Mouse (Mus musculus) liver, embryonic 15.5 days (tissue): ENCODE measurements at regions not wholly inside any gene's neighbourhood (a gene's known extent, or its start where the extent isn't known, plus 50 kb on each side); places are given as distances from the start of the nearest gene placed in this dataset.

Experiments used
- ATAC-seq: fragments of 200-750 bp; cut with Nextera tagmentation; 2 replicates; pipeline ENCODE4 v1.8.0; 2017; ENCODE audit warnings: moderate number of reproducible peaks, mild to moderate bottlenecking, moderate library complexity; ENCODE audit not compliant: insufficient read depth
- H3K27ac ChIP-seq: fragments of 300-500 bp; sonication (generic); replicated peaks from 2 replicates; pipeline ENCODE4 v1.5.1; 2015; ENCODE audit warnings: mild to moderate bottlenecking, inconsistent platforms
- H3K27me3 ChIP-seq: fragments of 300-500 bp; sonication (generic); 2 replicates; pipeline ENCODE4 v1.6.1; 2015; ENCODE audit warnings: mild to moderate bottlenecking, inconsistent platforms
- H3K36me3 ChIP-seq: fragments of 300-500 bp; sonication (generic); replicated peaks from 2 replicates; pipeline ENCODE4 v1.6.1; 2015; ENCODE audit warnings: moderate library complexity, mild to moderate bottlenecking, inconsistent platforms
- H3K4me1 ChIP-seq: fragments of 300-500 bp; sonication (generic); replicated peaks from 2 replicates; pipeline ENCODE4 v1.6.1; 2015; ENCODE audit warnings: inconsistent platforms
- H3K4me2 ChIP-seq: fragments of 300-500 bp; sonication (generic); 2 replicates; pipeline ENCODE4 v1.6.1; 2015; ENCODE audit warnings: moderate library complexity, mild to moderate bottlenecking, inconsistent platforms
- H3K4me3 ChIP-seq: fragments of 300-500 bp; sonication (generic); replicated peaks from 2 replicates; pipeline ENCODE4 v1.5.1; 2015; ENCODE audit warnings: mild to moderate bottlenecking, inconsistent platforms
- H3K9ac ChIP-seq: fragments of 300-500 bp; sonication (generic); 2 replicates; pipeline ENCODE4 v1.6.1; 2015; ENCODE audit warnings: moderate library complexity, mild to moderate bottlenecking, inconsistent platforms
- H3K9me3 ChIP-seq: fragments of 300-500 bp; sonication (generic); replicated peaks from 2 replicates; pipeline ENCODE4 v1.6.1; 2016; ENCODE audit warnings: inconsistent platforms
- WGBS: fragments of 180-500 bp; shearing (Covaris S2); methylation state at CpG from one replicate; pipeline ENCODE4 v1.1.7; 2015; ENCODE audit warnings: mixed read lengths; ENCODE audit not compliant: insufficient replicate concordance; 5-methylcytosine and 5-hydroxymethylcytosine counted together

DNA sequence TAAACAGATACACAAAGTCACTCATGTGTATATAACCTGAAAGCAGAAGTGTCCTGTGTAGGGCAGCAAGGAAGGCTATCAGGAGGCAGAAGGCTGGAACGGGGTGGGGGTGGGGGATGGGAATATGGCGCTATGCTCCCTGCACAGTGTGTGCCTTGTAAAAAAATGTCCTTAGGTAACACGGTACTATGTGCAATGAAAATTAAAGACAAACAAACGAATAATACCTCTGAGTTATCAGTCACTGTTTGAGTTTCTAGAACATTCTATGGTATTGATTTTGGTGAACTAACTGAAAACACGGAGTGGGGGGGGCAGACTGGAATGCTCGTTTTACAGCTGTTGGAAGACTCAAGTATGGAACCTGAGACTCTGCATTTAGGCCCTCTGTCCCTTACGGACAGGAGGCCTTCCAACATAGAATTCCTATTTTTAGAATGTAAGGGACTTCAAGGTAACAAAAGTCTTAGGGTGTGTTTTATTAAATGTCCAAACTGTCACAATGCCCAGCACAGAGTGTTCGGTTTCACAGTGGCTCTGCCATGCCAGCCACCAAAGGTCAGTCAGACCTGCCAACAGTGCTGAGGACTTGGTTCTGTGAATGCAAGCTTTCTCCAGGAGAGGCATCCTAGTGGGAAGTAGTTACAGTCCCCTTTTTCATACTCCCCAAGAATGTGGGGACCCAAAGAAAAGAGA lies 240.6 kb downstream of the Ano6 start:
- Histone ChIP-seq H3K27me3 (no peaks in the 10 kb centered on the region), H3K4me2 (no peak overlapping the region), H3K4me1 (no peaks in the 10 kb centered on the region), H3K27ac (no peak overlapping the region), H3K9ac (no peak overlapping the region), H3K36me3 (no peaks in the 10 kb centered on the region), H3K4me3 (no peak overlapping the region), H3K9me3 (no peaks in the 10 kb centered on the region)
- WGBS, result 60% methylated on average over 8 of the region's 8 CpGs
- no peak for ATAC-seq

DNA sequence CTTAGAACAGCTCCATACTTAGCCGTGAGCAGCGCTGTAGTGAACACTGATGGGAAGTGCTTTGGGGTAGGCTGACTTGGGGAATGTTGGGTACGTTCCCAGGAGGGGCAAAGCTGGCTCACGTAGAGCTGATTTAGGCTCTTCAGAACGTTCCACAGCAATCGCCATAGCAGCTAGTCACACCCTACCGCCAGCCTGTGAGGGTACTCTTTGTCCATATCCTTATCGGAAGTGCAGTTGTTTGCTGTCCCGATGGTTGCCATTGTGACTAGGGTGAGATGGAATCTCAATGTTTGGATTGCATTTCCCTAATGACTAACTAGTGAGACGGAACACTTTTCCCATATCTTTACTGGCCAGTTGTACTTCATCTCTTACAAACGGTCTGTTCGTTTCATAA lies 244.6 kb downstream of the Ano6 start:
- H3K9me3 ChIP-seq, result no peaks in the 10 kb centered on the region
- no peak overlapping the region for H3K4me3 ChIP-seq
- H3K36me3 ChIP-seq, result no peaks in the 10 kb centered on the region
- no peaks in the 10 kb centered on the region for H3K27me3 ChIP-seq
- no peak overlapping the region for H3K9ac ChIP-seq
- H3K27ac ChIP-seq, result no peak overlapping the region
- WGBS, result 38% methylated on average over 12 of the region's 12 CpGs
- no peak overlapping the region for H3K4me2 ChIP-seq
- H3K4me1 ChIP-seq, result no peaks in the 10 kb centered on the region
- ATAC-seq, result no peak

DNA sequence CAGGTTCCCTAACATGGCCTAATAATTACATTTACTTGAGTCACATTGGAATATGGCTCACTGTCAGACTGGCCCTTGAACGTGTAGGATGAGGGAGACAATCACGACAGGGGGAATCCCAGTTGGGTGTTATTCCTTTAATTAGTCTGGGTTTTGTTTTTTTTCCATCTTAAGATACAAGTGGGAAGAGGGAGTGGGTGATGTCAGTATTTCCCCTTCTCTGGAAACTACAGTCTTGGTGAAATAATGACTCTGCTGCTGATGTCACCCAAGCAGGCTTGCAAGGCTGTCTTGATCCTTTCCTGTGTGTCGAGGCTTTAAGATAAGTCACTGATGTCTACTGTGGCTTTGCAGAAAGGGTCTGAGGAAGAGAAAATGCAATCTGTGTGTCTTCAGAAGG lies 241.8 kb upstream of the Arid2 start:
- Histone ChIP-seq H3K4me1 (no peaks in the 10 kb centered on the region), H3K27me3 (no peaks in the 10 kb centered on the region), H3K36me3 (no peaks in the 10 kb centered on the region), H3K4me2 (no peak overlapping the region), H3K9me3 (no peaks in the 10 kb centered on the region), H3K27ac (no peak overlapping the region), H3K4me3 (no peak overlapping the region), H3K9ac (no peak overlapping the region)
- 39% methylated on average over 3 of the region's 3 CpGs for WGBS
- no peak for ATAC-seq

DNA sequence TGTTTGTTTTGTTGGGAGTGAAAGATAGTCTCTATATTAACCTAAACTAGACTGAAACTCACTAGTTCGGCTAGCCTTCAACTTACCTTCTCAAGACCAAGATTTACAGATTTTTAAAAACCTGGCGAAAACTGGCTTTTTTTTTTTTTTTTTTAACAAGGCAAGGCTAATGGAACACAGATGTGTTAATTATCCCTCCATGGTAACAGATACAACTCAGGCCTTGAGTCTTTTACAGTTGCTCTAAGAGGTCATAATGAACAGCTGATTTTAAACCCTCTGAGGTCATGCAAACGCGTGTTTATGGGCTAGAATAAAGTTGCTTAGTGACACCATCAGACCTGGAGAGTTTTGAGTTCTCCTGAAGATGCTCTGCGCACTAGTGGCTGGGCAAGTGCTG lies 240.7 kb upstream of the Arid2 start:
- no peak overlapping the region for H3K27ac ChIP-seq
- no peak for ATAC-seq
- H3K9ac ChIP-seq, result no peak overlapping the region
- H3K27me3 ChIP-seq, result no peaks in the 10 kb centered on the region
- H3K36me3 ChIP-seq, result no peaks in the 10 kb centered on the region
- WGBS, result 60% methylated on average over 5 of the region's 5 CpGs
- no peak overlapping the region for H3K4me2 ChIP-seq
- H3K4me3 ChIP-seq, result no peak overlapping the region
- H3K9me3 ChIP-seq, result no peaks in the 10 kb centered on the region
- H3K4me1 ChIP-seq, result no peaks in the 10 kb centered on the region

DNA sequence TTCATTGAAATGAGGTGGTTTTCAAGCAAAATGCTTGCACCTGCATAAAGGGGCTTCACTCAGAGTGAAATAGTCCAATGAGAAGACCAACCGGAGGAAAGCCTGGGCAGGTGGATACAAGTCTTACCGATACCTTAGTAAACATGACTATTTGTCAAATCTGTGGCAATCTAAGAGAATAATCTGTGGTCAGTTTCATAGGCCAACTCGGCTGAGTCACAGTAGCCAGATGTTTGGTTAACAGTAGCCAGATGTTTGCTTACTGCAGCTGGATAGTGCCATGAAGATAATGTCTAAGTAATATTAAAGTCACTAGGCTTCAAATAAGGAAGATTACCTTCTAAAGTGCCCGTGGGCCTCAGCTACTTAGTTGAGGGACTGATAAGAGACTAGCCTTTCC lies 236.9 kb upstream of the Arid2 start:
- Histone ChIP-seq H3K27me3 (no peaks in the 10 kb centered on the region), H3K4me2 (no peak overlapping the region), H3K9ac (no peak overlapping the region), H3K36me3 (no peaks in the 10 kb centered on the region), H3K27ac (no peak overlapping the region), H3K9me3 (0 out of 2 replicates have a peak, but pooled peaks cover 3% of the 10 kb centered on the region), H3K4me3 (no peak overlapping the region), H3K4me1 (no peaks in the 10 kb centered on the region)
- 55% methylated on average over 4 of the region's 4 CpGs for WGBS
- no peak for ATAC-seq

DNA sequence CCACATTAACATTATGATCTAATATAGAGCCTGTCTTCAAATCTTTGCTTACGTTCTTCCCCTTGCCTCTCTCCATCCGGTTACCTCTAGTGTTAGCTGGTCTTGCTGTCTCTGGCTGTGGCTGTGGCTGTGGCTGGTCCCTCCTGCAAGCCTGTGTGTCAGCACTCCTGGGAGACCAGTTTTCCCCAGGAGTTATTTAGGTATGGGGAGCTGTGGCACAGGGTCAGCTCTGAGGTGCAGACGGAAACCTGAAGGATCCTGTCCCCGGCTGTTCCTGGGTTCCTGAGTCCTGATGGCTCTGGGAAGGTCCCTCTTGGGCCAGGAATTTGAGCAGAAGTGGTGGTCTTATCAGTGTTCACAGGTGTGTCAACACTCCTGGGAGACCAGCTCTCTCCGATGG lies 234.7 kb upstream of the Arid2 start:
- 71% methylated on average over 5 of the region's 5 CpGs for WGBS

DNA sequence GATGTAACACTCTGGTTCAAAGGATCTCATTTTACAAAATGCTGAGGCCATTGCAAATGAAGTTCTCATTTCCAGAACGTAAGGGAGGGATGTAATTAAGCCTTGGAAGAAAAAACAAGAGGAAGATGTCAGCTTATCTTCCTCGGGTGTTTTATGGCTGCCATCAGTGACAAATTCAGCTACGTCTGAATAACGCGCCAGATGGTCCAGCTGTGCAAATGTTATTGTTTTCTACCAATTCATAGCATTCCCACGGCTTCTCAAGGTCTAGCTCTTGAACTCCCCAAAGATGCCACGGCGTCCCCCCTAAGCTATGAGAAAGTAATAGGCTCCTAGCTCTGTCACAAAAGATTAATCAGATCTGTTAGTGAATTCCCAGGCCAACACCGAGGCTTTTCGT lies 232.0 kb upstream of the Arid2 start:
- H3K4me2 ChIP-seq, result no peak overlapping the region
- 0 out of 2 replicates have a peak, but pooled peaks cover 3% of the 10 kb centered on the region for H3K9me3 ChIP-seq
- no peak overlapping the region for H3K4me3 ChIP-seq
- H3K27me3 ChIP-seq, result no peaks in the 10 kb centered on the region
- H3K36me3 ChIP-seq, result no peaks in the 10 kb centered on the region
- no peak overlapping the region for H3K9ac ChIP-seq
- no peak overlapping the region for H3K27ac ChIP-seq
- no peak for ATAC-seq
- WGBS, result 53% methylated on average over 10 of the region's 10 CpGs
- no peaks in the 10 kb centered on the region for H3K4me1 ChIP-seq

More for the DNA sequence above, 234.7 kb upstream of the Arid2 start:
- Histone ChIP-seq H3K4me3 (no peak overlapping the region), H3K27me3 (no peaks in the 10 kb centered on the region), H3K36me3 (no peaks in the 10 kb centered on the region), H3K9me3 (0 out of 2 replicates have a peak, but pooled peaks cover 3% of the 10 kb centered on the region), H3K9ac (no peak overlapping the region), H3K4me1 (no peaks in the 10 kb centered on the region), H3K27ac (no peak overlapping the region), H3K4me2 (no peak overlapping the region)
- ATAC-seq, result no peak

DNA sequence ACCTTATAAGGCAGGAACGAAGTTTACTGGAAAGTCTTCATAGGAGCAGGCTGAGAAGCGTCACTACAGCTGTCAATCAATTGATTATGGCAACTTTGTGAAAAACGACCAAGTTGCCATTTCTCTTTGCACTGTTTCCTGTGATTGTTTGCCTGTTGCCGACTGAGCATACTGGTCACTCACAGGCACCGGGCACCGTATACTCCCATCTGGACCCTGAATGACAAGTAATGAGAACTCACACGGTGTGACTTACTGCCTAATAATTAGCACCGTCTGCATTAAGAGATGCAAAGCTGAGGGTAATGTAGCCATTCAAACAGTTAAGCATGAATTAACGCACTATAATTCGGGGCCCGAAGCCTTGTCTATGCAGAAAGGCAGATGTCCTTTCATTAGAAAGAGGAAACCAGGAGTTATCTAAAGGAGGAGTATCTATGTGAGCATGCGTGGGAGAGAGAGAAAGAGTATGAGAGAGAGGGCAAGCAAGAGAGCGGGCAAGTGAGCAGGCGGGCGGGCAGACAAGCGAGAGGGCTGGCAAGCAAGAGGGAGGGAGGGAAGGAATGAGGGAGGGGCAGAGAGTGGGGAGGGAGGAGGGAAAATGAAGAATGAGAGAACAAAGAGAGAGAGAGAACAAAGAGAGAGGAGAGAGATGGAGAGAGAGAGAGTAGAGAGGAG lies 231.4 kb upstream of the Arid2 start:
- Histone ChIP-seq H3K4me2 (no peak overlapping the region), H3K9ac (no peak overlapping the region), H3K27ac (no peak overlapping the region), H3K4me3 (no peak overlapping the region), H3K9me3 (0 out of 2 replicates have a peak, but pooled peaks cover 3% of the 10 kb centered on the region), H3K4me1 (no peaks in the 10 kb centered on the region), H3K27me3 (no peaks in the 10 kb centered on the region), H3K36me3 (no peaks in the 10 kb centered on the region)
- no peak for ATAC-seq
- WGBS, result 53% methylated on average over 16 of the region's 16 CpGs

DNA sequence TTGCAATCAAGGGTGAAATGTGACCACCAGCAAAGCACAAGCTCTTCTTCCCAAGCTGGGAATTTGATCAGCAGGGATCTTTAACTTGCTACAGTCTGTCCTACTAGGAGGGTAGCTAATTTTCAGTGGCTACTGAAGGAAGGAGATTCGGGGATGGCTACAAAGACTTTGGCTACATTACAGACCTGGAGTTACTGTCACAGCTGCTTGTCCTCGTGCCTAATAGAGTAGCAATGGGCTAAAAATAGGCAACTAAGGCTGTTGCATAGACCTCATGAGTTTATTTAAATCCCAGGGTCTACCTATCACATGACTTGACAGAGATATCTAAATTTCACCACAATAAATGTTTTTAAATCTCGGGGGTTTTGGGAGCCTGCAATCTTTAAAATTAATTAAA lies 227.7 kb upstream of the Arid2 start:
- no peak for ATAC-seq
- Histone ChIP-seq H3K27ac (no peak overlapping the region), H3K4me2 (no peak overlapping the region), H3K9me3 (0 out of 2 replicates have a peak, but pooled peaks cover under 1% of the 10 kb centered on the region), H3K4me1 (no peaks in the 10 kb centered on the region), H3K27me3 (no peaks in the 10 kb centered on the region), H3K4me3 (no peak overlapping the region), H3K36me3 (no peaks in the 10 kb centered on the region), H3K9ac (no peak overlapping the region)
- 34% methylated on average over 3 of the region's 3 CpGs for WGBS

DNA sequence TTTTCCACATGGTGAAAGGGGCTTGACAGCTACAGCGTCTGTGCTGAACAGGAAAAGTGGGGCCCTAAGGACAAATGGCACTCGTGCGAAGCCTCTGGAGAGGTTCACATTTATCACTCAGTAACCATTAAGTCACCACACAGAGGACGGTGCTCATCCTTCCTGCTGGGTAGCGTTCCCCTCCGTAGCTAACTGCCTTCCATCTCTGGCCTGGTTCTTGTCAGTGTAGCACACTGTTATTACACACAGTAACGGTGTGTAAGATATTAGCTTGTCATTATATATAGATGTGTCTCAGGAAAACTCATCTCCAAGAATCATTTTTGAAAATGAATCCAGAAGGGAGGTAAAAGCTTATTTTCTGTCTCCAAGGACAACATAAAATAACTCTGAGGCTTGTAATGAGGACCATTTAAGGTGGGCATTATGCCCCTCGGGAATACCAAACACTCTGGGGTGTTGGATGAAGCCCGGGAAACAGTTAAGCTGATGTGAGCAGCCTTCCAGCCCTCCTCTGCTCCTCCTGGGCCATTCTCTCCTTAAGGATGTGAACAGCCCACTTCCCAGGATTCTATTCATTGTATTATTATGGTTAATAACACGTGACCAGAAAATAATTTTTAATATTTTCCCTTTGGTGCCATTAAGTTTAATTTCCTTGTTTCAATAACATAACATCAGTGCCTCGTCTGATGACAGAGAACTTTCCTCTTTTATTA lies 222.7 kb upstream of the Arid2 start:
- H3K9ac ChIP-seq, result no peak overlapping the region
- no peaks in the 10 kb centered on the region for H3K4me1 ChIP-seq
- no peaks in the 10 kb centered on the region for H3K9me3 ChIP-seq
- H3K4me3 ChIP-seq, result no peak overlapping the region
- ATAC-seq, result no peak
- H3K4me2 ChIP-seq, result no peak overlapping the region
- 58% methylated on average over 11 of the region's 11 CpGs for WGBS
- no peaks in the 10 kb centered on the region for H3K27me3 ChIP-seq
- no peaks in the 10 kb centered on the region for H3K36me3 ChIP-seq
- no peak overlapping the region for H3K27ac ChIP-seq

DNA sequence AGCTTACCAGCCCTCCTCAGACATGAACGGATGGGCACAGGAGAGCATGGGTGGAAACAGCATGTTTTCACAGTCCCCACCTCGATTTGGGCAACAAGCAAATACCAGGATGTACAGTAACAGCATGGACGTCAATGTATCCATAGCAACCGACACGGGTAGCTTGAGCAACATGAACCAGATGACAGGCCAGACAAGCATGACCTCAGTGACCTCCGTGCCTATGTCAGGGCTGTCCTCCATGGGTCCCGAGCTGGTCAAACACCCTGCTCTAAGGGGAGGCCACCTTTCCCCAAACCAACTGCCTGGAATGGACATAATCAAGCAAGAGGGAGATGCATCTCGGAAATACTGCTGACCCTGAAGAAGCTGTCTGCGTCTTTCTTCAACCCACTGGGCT lies 211.7 kb upstream of the Arid2 start:
- H3K27me3 ChIP-seq, result no peaks in the 10 kb centered on the region
- no peak overlapping the region for H3K4me3 ChIP-seq
- no peak overlapping the region for H3K27ac ChIP-seq
- no peaks in the 10 kb centered on the region for H3K9me3 ChIP-seq
- H3K4me2 ChIP-seq, result no peak overlapping the region
- WGBS, result 57% methylated on average over 9 of the region's 9 CpGs
- no peak overlapping the region for H3K9ac ChIP-seq
- no peaks in the 10 kb centered on the region for H3K36me3 ChIP-seq
- ATAC-seq, result no peak
- no peaks in the 10 kb centered on the region for H3K4me1 ChIP-seq
